Mouse (Mus musculus): ENCODE results near the gene Dscam. TPM values are rescaled to one million over a fixed set of nuclear protein-coding genes. Genes with fewer than 3 reads are reported as not detected.

Gene Dscam
- polyA plus RNA-seq, 1 experiment from 2014 or later: 0.08 TPM

DNA sequence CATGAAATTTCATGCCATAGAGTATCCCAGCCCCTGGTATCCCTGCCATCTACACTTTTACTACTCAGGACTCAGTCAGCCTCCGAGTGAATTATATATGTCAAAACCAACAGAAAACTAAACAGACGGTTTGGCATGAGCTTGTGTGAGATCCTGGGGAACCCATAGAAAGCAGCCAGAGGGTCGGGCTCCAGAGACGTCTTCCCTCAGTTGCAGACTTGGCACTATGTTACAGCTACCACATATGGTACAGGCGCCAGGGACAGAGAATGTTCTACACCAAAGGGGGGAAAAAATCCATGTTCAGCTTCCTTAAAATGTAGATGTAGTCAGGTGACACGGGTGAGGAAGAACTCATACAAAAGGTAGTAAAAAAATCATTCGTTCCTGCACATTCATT, 109.2 kb downstream of the Dscam start:
- Histone ChIP-seq H3K36me3 (no peaks in the 10 kb centered on the region), H3K27me3 (no peaks in the 10 kb centered on the region), H3K9ac (no peak overlapping the region), H3K4me2 (no peak overlapping the region), H3K4me3 (no peak overlapping the region), H3K27ac (no peak overlapping the region), H3K4me1 (no peaks in the 10 kb centered on the region), H3K9me3 (no peaks in the 10 kb centered on the region)
- 79% methylated on average over 7 of the region's 7 CpGs for WGBS
- no peak for ATAC-seq (ENCODE audit: insufficient number of reproducible peaks, low FRiP score, low TSS enrichment, low read depth)

DNA sequence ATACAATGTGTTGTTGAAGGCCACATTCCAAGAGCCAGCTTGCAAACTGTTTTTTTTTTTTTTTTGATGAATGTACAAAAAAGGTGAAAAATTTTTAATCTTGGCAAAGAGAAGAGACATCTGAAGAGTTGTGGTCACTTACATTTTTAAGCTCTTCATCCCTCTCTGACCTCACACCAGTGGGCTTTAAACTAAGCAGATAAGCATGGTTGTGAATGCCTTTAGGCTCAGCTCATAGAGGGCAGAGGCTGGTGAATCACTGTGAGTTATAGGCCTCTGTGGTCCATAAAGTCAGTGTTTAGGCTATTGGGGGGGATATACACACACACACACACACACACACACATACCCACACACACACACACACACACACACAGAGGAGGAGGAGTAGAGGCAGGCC, 109.8 kb downstream of the Dscam start:
- Histone ChIP-seq H3K4me1 (no peaks in the 10 kb centered on the region), H3K4me2 (no peak overlapping the region), H3K27ac (no peak overlapping the region), H3K9ac (no peak overlapping the region), H3K4me3 (no peak overlapping the region), H3K27me3 (no peaks in the 10 kb centered on the region), H3K9me3 (no peaks in the 10 kb centered on the region), H3K36me3 (no peaks in the 10 kb centered on the region)
- no peak for ATAC-seq (ENCODE audit: insufficient number of reproducible peaks, low FRiP score, low TSS enrichment, low read depth)

DNA sequence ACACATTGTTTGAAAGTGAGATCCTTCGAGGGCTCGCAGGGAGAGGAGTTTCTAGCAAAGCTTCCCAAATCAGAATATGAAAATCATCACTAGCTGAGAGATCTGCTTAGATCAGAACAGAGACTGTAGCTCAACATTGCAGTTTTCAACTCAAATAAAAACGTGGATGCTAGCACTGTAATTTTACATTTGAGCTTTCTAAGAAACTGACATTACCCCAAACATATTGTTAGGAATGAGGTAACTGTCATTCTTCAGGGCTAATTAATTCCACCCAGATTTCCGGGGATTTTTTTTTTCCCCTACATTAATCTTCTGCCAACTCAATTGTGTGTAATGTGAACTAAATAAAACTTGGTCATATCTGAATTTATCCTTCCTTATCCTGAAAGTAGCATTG, 110.3 kb downstream of the Dscam start:
- 65% methylated on average over 4 of the region's 4 CpGs for WGBS
- ATAC-seq (ENCODE audit: insufficient number of reproducible peaks, low FRiP score, low TSS enrichment, low read depth): no peak
- H3K27me3 ChIP-seq: no peaks in the 10 kb centered on the region
- no peaks in the 10 kb centered on the region for H3K4me1 ChIP-seq
- no peaks in the 10 kb centered on the region for H3K36me3 ChIP-seq
- no peak overlapping the region for H3K27ac ChIP-seq
- no peak overlapping the region for H3K9ac ChIP-seq
- H3K9me3 ChIP-seq: no peaks in the 10 kb centered on the region
- no peak overlapping the region for H3K4me2 ChIP-seq
- H3K4me3 ChIP-seq: no peak overlapping the region

DNA sequence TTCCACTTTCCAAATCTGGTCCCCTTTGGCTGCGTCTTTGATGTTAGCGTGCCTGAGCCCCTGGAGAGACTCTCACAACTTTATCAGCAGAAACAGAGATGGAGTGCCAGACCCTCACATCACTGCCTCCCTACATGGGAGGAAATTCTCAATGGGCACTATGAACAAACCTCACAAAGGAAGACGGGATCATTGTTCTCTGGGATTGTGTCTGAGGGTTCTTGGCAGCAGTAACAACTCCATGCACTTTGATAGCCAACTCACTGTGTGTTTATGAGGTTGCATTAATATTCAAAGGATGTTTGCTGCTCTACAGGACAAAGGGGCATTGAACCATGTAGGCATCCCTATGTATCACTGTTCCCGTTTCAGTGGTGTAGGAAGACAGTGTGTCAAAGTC, 135.3 kb downstream of the Dscam start:
- Histone ChIP-seq H3K4me3 (no peak overlapping the region), H3K36me3 (no peaks in the 10 kb centered on the region), H3K27me3 (no peaks in the 10 kb centered on the region), H3K4me1 (no peaks in the 10 kb centered on the region), H3K4me2 (no peak overlapping the region), H3K9ac (no peak overlapping the region), H3K27ac (no peak overlapping the region), H3K9me3 (no peaks in the 10 kb centered on the region)
- WGBS: 80% methylated on average over 4 of the region's 4 CpGs
- ATAC-seq (ENCODE audit: insufficient number of reproducible peaks, low FRiP score, low TSS enrichment, low read depth): no peak

DNA sequence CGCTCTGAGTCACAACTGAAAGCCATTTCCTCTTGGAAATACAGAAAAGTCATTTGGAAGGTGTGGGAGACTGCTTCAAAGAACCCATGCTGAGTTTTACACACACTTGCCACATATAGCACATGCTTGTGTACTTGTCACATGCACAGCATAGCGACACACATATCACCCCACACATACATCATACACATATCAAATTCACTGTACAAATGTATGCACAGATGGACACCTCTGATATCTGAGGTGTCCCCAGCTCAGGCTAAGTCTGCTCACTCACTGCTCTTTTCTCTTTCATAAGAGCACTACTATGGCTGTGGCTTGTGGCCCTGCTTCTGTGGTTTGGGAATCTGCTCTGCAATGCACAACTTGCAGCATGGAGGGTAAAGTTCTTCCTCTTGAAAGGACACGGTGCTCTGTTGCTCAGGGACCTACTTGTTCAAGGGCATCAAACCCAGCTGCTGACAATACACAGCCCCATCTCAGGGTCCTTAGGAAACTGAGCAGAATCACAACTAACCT, 137.0 kb downstream of the Dscam start:
- no peak for ATAC-seq (ENCODE audit: insufficient number of reproducible peaks, low FRiP score, low TSS enrichment, low read depth)
- no peak overlapping the region for H3K27ac ChIP-seq
- no peaks in the 10 kb centered on the region for H3K4me1 ChIP-seq
- no peak overlapping the region for H3K4me2 ChIP-seq
- H3K27me3 ChIP-seq: no peaks in the 10 kb centered on the region
- WGBS: 68% methylated on average over 3 of the region's 3 CpGs
- H3K9me3 ChIP-seq: no peaks in the 10 kb centered on the region
- H3K36me3 ChIP-seq: no peaks in the 10 kb centered on the region
- no peak overlapping the region for H3K9ac ChIP-seq
- no peak overlapping the region for H3K4me3 ChIP-seq

DNA sequence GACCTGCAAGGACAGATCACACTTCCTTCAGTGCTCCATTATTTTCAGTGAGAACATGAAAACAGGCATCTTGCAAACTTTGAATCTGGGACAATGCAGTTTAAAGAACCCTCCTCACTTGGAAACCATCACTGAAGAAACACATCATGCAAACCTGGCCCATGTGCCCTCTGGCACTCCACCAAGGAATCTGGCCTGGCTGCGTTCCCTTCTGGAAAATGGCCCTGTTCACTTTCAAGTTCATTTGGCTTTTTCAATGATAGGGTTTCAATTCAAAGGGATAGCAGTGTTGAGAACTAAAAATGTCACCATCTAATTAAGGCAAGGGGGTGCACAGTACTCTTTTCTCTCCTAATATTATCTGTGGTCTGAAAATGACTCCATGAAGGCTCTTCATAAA, 142.9 kb downstream of the Dscam start:
- Histone ChIP-seq H3K27ac (no peak overlapping the region), H3K4me1 (no peaks in the 10 kb centered on the region), H3K9me3 (no peaks in the 10 kb centered on the region), H3K4me2 (no peak overlapping the region), H3K36me3 (no peaks in the 10 kb centered on the region), H3K27me3 (no peaks in the 10 kb centered on the region), H3K4me3 (no peak overlapping the region), H3K9ac (no peak overlapping the region)
- 56% methylated on average over 1 of the region's 1 CpGs for WGBS
- ATAC-seq (ENCODE audit: insufficient number of reproducible peaks, low FRiP score, low TSS enrichment, low read depth): no peak

DNA sequence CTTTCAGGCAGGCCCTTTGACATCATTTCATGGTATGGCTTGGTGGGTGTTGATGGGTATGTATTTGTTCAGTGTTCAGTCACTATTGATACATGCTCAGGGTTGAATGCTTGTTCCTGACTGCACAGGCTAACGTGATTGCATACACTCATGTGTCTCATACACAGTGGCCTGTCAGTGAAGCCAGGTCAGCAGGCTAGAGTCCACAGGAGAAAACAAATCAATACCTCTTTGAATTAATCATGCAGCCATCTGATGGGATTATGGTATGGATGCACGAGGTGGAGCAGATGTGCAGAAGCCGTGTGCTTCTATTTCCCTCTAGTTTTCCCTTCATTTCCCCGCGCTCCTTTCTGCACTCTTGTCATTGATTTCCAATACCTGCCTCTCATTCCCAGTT, 143.7 kb downstream of the Dscam start:
- WGBS: 91% methylated on average over 5 of the region's 5 CpGs
- H3K9ac ChIP-seq: no peak overlapping the region
- no peaks in the 10 kb centered on the region for H3K4me1 ChIP-seq
- no peak overlapping the region for H3K4me3 ChIP-seq
- no peak for ATAC-seq (ENCODE audit: insufficient number of reproducible peaks, low FRiP score, low TSS enrichment, low read depth)
- H3K36me3 ChIP-seq: no peaks in the 10 kb centered on the region
- no peak overlapping the region for H3K27ac ChIP-seq
- H3K4me2 ChIP-seq: no peak overlapping the region
- no peaks in the 10 kb centered on the region for H3K27me3 ChIP-seq
- no peaks in the 10 kb centered on the region for H3K9me3 ChIP-seq

DNA sequence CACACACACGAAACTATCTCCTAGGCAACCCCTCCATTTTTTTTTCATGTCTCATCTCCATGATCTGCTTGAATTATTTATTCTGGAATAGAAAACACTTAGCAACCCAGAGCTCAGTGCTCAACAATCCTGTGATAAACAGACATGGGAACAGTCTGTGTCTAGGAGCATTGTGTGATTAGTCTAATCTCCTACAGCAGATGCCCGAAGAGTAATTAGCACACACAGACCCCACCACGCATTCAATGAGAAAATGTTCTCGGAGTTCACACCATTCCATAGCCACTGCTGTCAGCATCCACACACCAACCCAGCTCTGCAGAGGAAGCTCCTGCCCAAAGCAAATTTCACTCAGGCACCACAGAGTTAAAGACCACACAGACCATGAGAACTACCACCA, 146.1 kb downstream of the Dscam start:
- H3K27me3 ChIP-seq: no peaks in the 10 kb centered on the region

DNA sequence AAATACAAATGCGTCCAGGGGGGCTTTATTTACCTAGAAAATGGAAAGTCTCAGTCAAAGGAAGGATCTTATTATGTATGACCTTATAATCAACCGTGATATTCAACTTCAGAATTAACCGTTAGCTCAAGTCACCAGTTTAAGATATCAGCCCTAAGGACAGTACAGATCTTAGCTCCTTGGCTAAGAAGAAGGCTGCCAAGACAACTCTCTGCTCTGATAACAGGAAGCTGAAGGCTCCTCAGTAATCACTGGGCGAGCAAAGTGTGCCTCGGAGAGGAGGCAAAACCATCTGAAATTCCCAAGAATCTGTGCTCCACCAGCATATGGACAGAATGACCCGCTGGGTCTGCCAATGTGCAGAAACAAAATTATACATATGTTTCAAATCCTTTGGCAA, 149.1 kb downstream of the Dscam start:
- no peak overlapping the region for H3K9ac ChIP-seq
- H3K4me1 ChIP-seq: no peaks in the 10 kb centered on the region
- H3K36me3 ChIP-seq: no peaks in the 10 kb centered on the region
- no peak overlapping the region for H3K4me3 ChIP-seq
- H3K4me2 ChIP-seq: no peak overlapping the region
- 79% methylated on average over 6 of the region's 6 CpGs for WGBS
- no peaks in the 10 kb centered on the region for H3K9me3 ChIP-seq
- no peaks in the 10 kb centered on the region for H3K27me3 ChIP-seq
- no peak for ATAC-seq (ENCODE audit: insufficient number of reproducible peaks, low FRiP score, low TSS enrichment, low read depth)
- no peak overlapping the region for H3K27ac ChIP-seq

More for the DNA sequence above, 146.1 kb downstream of the Dscam start:
- ATAC-seq (ENCODE audit: insufficient number of reproducible peaks, low FRiP score, low TSS enrichment, low read depth): no peak
- H3K9me3 ChIP-seq: no peaks in the 10 kb centered on the region
- H3K4me3 ChIP-seq: no peak overlapping the region
- no peak overlapping the region for H3K4me2 ChIP-seq
- no peak overlapping the region for H3K27ac ChIP-seq
- no peaks in the 10 kb centered on the region for H3K4me1 ChIP-seq
- H3K9ac ChIP-seq: no peak overlapping the region
- no peaks in the 10 kb centered on the region for H3K36me3 ChIP-seq
- 80% methylated on average over 4 of the region's 4 CpGs for WGBS

DNA sequence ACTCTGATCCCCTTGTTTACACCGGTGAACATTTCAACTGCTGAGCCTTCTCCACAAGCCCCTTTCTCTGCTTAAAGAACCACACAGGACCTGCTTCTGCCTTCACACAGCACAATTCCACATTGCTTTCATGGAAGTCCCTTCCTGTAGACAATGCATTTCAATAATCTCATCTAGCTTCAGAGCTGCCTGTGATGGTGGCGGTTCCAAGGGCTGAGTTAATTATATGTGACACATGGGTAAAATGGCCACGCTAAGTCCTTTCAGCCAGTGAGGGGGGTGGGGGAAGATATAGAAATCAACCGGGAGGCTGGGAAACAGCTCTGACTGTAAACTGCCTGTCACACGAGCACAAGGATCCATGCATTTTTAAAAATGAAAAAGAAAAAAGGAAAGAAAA, 152.2 kb downstream of the Dscam start:
- ATAC-seq (ENCODE audit: insufficient number of reproducible peaks, low FRiP score, low TSS enrichment, low read depth): no peak
- WGBS: 54% methylated on average over 5 of the region's 5 CpGs

DNA sequence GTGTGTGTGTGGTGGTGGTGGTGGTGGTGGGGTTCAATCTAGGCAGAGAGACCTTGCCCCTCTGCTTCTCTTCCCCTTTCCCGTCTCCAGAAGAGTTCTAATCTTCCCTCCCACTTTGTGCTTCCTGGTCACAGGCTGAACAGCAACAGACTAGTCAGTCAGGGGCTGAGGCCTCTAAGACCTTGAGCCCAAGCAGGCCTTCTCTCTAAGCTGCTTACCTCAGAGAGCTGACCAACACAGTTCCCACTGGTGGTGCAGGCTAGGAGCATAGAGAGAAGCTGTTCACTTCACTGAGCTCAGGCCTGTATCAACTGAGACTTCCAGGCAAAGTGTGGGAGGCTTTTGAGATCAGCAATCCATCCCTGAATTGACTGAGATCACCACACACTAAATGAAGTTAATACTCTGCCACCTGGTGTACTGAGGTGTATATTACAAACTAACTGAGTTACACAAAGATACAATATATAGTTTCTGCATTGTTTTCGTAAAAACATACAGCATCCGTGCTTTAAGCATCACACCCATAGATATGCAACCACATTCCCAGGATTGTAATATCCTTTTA, 153.3 kb downstream of the Dscam start:
- Histone ChIP-seq H3K27ac (no peak overlapping the region), H3K9me3 (no peaks in the 10 kb centered on the region), H3K4me2 (no peak overlapping the region), H3K36me3 (no peaks in the 10 kb centered on the region), H3K27me3 (no peaks in the 10 kb centered on the region), H3K4me1 (no peaks in the 10 kb centered on the region), H3K9ac (no peak overlapping the region), H3K4me3 (no peak overlapping the region)
- no peak for ATAC-seq (ENCODE audit: insufficient number of reproducible peaks, low FRiP score, low TSS enrichment, low read depth)
- 82% methylated on average over 3 of the region's 3 CpGs for WGBS

More for the DNA sequence above, 152.2 kb downstream of the Dscam start:
- Histone ChIP-seq H3K9me3 (no peaks in the 10 kb centered on the region), H3K4me2 (no peak overlapping the region), H3K27me3 (no peaks in the 10 kb centered on the region), H3K27ac (no peak overlapping the region), H3K9ac (no peak overlapping the region), H3K36me3 (no peaks in the 10 kb centered on the region), H3K4me1 (no peaks in the 10 kb centered on the region), H3K4me3 (no peak overlapping the region)

DNA sequence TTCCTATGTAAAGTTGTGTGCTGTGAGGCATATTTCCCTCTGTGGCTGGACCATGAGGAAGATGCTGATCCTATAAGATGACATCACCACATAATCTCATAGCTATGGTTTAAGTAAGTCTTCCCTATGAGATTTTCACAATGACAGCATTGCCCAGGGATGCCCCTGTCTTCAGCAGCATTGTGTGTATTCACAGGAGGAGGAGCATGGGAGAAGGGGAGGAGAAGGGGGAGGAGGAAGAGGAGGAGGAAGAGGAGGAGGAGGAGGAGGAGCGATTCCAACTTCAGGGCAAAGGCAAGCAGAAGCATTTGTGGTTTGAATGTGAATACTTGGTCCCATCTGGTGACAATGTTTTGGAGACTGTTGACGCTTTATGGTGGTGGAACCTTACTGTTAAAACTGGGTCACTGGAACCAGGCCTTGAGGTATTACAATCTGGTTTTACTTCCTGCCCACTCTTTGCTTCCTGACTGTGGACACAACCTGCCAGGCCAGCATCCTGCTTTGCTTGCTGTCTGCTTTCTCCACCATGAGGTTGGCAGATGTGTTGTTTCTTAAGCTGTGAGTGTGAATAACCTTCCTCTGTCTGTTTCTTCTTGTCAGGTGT, 154.2 kb downstream of the Dscam start:
- Histone ChIP-seq H3K4me3 (no peak overlapping the region), H3K4me2 (no peak overlapping the region), H3K36me3 (no peaks in the 10 kb centered on the region), H3K9me3 (no peaks in the 10 kb centered on the region), H3K27me3 (no peaks in the 10 kb centered on the region), H3K4me1 (no peaks in the 10 kb centered on the region), H3K27ac (no peak overlapping the region), H3K9ac (no peak overlapping the region)
- ATAC-seq (ENCODE audit: insufficient number of reproducible peaks, low FRiP score, low TSS enrichment, low read depth): no peak
- WGBS: 89% methylated on average over 2 of the region's 2 CpGs

DNA sequence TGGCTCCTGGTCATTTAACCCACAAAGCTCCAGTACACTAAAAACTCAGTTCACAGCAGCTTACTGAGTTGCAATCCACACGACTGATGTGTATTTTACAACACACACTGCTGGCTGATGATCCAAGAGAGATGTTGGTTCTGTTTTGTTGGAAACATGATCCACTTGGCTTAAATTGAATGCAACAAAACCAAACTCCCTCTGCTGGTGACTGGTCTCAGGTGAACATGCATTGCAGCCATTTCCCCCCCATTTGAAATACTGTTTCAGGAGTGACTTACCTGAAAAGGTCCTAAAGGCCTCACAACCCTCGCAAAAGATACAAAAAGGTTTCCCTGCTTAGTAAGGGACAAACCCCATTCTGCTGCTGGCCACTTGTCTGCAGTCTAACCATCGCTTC, 156.2 kb downstream of the Dscam start:
- WGBS: 63% methylated on average over 3 of the region's 3 CpGs
- Histone ChIP-seq H3K9ac (no peak overlapping the region), H3K4me1 (no peaks in the 10 kb centered on the region), H3K27me3 (no peaks in the 10 kb centered on the region), H3K4me3 (no peak overlapping the region), H3K9me3 (no peaks in the 10 kb centered on the region), H3K4me2 (no peak overlapping the region), H3K36me3 (no peaks in the 10 kb centered on the region), H3K27ac (no peak overlapping the region)
- ATAC-seq (ENCODE audit: insufficient number of reproducible peaks, low FRiP score, low TSS enrichment, low read depth): no peak

All from limb, embryonic 15.5 days (tissue).